Mouse (Mus musculus): ENCODE results near the gene Tmem270. TPM values are rescaled to one million over a fixed set of nuclear protein-coding genes. Genes with fewer than 3 reads are reported as not detected.

Gene Tmem270
- polyA plus RNA-seq, 1 experiment: not detected

DNA sequence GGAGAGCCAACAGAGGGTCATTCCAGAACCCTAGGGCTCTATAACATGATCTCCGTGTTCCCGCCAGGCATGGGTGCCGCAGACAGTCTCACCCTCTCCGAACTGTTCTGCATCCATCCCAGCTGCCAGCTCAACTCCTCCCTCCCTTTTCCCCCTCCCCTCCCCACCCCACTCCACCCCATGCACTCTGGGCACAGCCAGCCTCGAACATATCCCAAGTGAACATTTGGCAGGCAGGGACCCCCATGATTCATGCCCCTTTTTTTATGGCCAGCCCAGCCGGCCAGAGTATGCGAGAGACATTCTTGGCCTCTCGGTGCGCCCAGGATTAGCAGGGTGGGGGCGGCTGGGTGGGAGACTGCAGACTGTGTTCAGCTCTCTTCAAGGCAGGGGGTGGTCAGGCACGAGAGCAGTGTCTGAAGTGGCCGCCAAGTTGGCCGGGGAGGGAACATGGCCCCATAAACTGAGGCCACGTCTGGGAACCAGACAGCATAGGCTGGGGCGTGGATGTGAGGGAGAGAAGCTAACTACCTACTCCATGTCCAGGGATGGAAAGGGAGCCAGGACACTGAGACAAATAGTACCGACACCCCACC is 44.5 kb downstream of the Tmem270 start:
- H3K79me3 ChIP-seq (ENCODE audit: low read depth): no peaks in the 10 kb centered on the region

GRCm38 (mm10) chr5:134859193-134859592 is 47.3 kb downstream of the Tmem270 start:
- TF ChIP-seq USF1 (IDR thresholded peaks at IDR 0.05; ENCODE audit: low read depth) (no peak), MYOG (IDR thresholded peaks at IDR 0.05; ENCODE audit: control insufficient read depth, extremely low read depth, insufficient read length) (no peak), MAX (IDR thresholded peaks at IDR 0.05) (no peak), MYOD1 (IDR thresholded peaks at IDR 0.05; ENCODE audit: control insufficient read depth, insufficient read length, low read depth) (no peak), FOSL1 (IDR thresholded peaks at IDR 0.05; ENCODE audit: insufficient read depth, low read length, poor library complexity, severe bottlenecking) (no peak), CEBPB (IDR thresholded peaks at IDR 0.05; ENCODE audit: low read depth) (no peak), CTCF (IDR thresholded peaks at IDR 0.05; ENCODE audit: control insufficient read depth, insufficient read depth, insufficient read length) (no peak)
- H3K36me3 ChIP-seq (ENCODE audit: control insufficient read depth, insufficient read depth): no peaks in the 10 kb centered on the region
- no peak overlapping the region for H3K4me3 ChIP-seq (ENCODE audit: insufficient read depth, poor library complexity, severe bottlenecking)
- H3ac ChIP-seq (ENCODE audit: control insufficient read depth, insufficient read length, low read depth): no peak overlapping the region
- no peaks in the 10 kb centered on the region for H3K79me3 ChIP-seq (ENCODE audit: low read depth)
- peaks cover 38% of the 10 kb centered on the region for H3K27me3 ChIP-seq (ENCODE audit: control insufficient read depth, insufficient read depth, insufficient read length)
- no peaks in the 10 kb centered on the region for H3K79me2 ChIP-seq (ENCODE audit: control insufficient read depth, insufficient read depth)

More for the DNA sequence above, 44.5 kb downstream of the Tmem270 start:
- Histone ChIP-seq H3ac (ENCODE audit: control insufficient read depth, insufficient read length, low read depth) (no peak overlapping the region), H3K79me2 (ENCODE audit: control insufficient read depth, insufficient read depth) (no peaks in the 10 kb centered on the region), H3K36me3 (ENCODE audit: control insufficient read depth, insufficient read depth) (no peaks in the 10 kb centered on the region), H3K27me3 (ENCODE audit: control insufficient read depth, insufficient read depth, insufficient read length) (peaks cover 57% of the 10 kb centered on the region), H3K4me3 (ENCODE audit: insufficient read depth, poor library complexity, severe bottlenecking) (no peak overlapping the region)
- TF ChIP-seq MYOD1 (IDR thresholded peaks at IDR 0.05; ENCODE audit: control insufficient read depth, insufficient read length, low read depth): no peak
- TF ChIP-seq CEBPB (IDR thresholded peaks at IDR 0.05; ENCODE audit: low read depth): no peak
- no peak for TF ChIP-seq FOSL1 (IDR thresholded peaks at IDR 0.05; ENCODE audit: insufficient read depth, low read length, poor library complexity, severe bottlenecking)
- TF ChIP-seq MYOG (IDR thresholded peaks at IDR 0.05; ENCODE audit: control insufficient read depth, extremely low read depth, insufficient read length): no peak
- no peak for TF ChIP-seq CTCF (IDR thresholded peaks at IDR 0.05; ENCODE audit: control insufficient read depth, insufficient read depth, insufficient read length)
- TF ChIP-seq USF1 (IDR thresholded peaks at IDR 0.05; ENCODE audit: low read depth): no peak
- TF ChIP-seq MAX (IDR thresholded peaks at IDR 0.05): no peak

- TF ChIP-seq USF1 (IDR thresholded peaks at IDR 0.05; ENCODE audit: low read depth) (no peak), CEBPB (IDR thresholded peaks at IDR 0.05; ENCODE audit: low read depth) (no peak), MYOG (IDR thresholded peaks at IDR 0.05; ENCODE audit: control insufficient read depth, extremely low read depth, insufficient read length) (no peak), MYOD1 (IDR thresholded peaks at IDR 0.05; ENCODE audit: control insufficient read depth, insufficient read length, low read depth) (no peak), MAX (IDR thresholded peaks at IDR 0.05) (no peak), FOSL1 (IDR thresholded peaks at IDR 0.05; ENCODE audit: insufficient read depth, low read length, poor library complexity, severe bottlenecking) (no peak), CTCF (IDR thresholded peaks at IDR 0.05; ENCODE audit: control insufficient read depth, insufficient read depth, insufficient read length) (no peak)
- no peak overlapping the region for H3K4me3 ChIP-seq (ENCODE audit: insufficient read depth, poor library complexity, severe bottlenecking)
- no peak overlapping the region for H3ac ChIP-seq (ENCODE audit: control insufficient read depth, insufficient read length, low read depth)
- H3K79me3 ChIP-seq (ENCODE audit: low read depth): no peaks in the 10 kb centered on the region
- H3K79me2 ChIP-seq (ENCODE audit: control insufficient read depth, insufficient read depth): no peaks in the 10 kb centered on the region
- H3K36me3 ChIP-seq (ENCODE audit: control insufficient read depth, insufficient read depth): no peaks in the 10 kb centered on the region
- H3K27me3 ChIP-seq (ENCODE audit: control insufficient read depth, insufficient read depth, insufficient read length): peaks cover 30% of the 10 kb centered on the region
These were observed 48.2 kb downstream of the Tmem270 start for GRCm38 (mm10) chr5:134858378-134858777.

DNA sequence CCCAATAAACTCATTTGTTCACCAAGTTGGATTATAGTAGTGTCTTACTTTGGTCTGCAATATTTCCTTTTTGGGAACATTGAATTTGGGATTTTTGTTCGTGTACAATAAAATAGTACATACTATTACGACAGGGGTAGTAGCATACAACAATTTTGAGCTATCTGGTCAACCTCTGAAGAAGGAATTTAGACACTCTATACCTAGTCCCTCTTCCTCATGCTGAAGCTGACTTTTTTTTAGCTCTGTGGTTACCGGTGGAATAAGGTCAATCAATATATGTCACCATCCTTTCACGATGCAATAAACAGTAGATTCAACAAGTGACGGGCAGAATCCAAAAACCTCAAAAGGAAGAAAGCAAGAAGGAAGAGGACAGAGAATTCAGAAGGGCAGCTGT is 53.7 kb downstream of the Tmem270 start:
- Histone ChIP-seq H3K27me3 (ENCODE audit: control insufficient read depth, insufficient read depth, insufficient read length) (peaks cover 4% of the 10 kb centered on the region), H3K36me3 (ENCODE audit: control insufficient read depth, insufficient read depth) (no peaks in the 10 kb centered on the region)

More for the DNA sequence above, 53.7 kb downstream of the Tmem270 start:
- Histone ChIP-seq H3K79me3 (ENCODE audit: low read depth) (no peaks in the 10 kb centered on the region), H3K79me2 (ENCODE audit: control insufficient read depth, insufficient read depth) (no peaks in the 10 kb centered on the region), H3ac (ENCODE audit: control insufficient read depth, insufficient read length, low read depth) (no peak overlapping the region), H3K4me3 (ENCODE audit: insufficient read depth, poor library complexity, severe bottlenecking) (no peak overlapping the region)
- TF ChIP-seq USF1 (IDR thresholded peaks at IDR 0.05; ENCODE audit: low read depth): no peak
- no peak for TF ChIP-seq FOSL1 (IDR thresholded peaks at IDR 0.05; ENCODE audit: insufficient read depth, low read length, poor library complexity, severe bottlenecking)
- TF ChIP-seq MYOD1 (IDR thresholded peaks at IDR 0.05; ENCODE audit: control insufficient read depth, insufficient read length, low read depth): no peak
- no peak for TF ChIP-seq CEBPB (IDR thresholded peaks at IDR 0.05; ENCODE audit: low read depth)
- no peak for TF ChIP-seq CTCF (IDR thresholded peaks at IDR 0.05; ENCODE audit: control insufficient read depth, insufficient read depth, insufficient read length)
- TF ChIP-seq MAX (IDR thresholded peaks at IDR 0.05): no peak
- no peak for TF ChIP-seq MYOG (IDR thresholded peaks at IDR 0.05; ENCODE audit: control insufficient read depth, extremely low read depth, insufficient read length)

Other genes starting within 250 kb of the Tmem270 start
- gene Limk1, start 218.1 kb downstream of the Tmem270 start, polyA plus RNA-seq (2012; fragmentation: generic; extraction: Trizol): 32.2 TPM
- not detected for gene Eln, start 159.4 kb downstream of the Tmem270 start, polyA plus RNA-seq (2012; fragmentation: generic; extraction: Trizol)
- not detected for gene Cldn13, start 8.8 kb upstream of the Tmem270 start, polyA plus RNA-seq (2012; fragmentation: generic; extraction: Trizol)
- 4.3 TPM for gene Mettl27, start 25.6 kb upstream of the Tmem270 start, polyA plus RNA-seq (2012; fragmentation: generic; extraction: Trizol)
- 0.04 TPM for gene Cldn4, start 40.2 kb upstream of the Tmem270 start, polyA plus RNA-seq (2012; fragmentation: generic; extraction: Trizol)
- gene Cldn3, start 79.5 kb upstream of the Tmem270 start, polyA plus RNA-seq (2012; fragmentation: generic; extraction: Trizol): not detected
- 26.8 TPM for gene Abhd11, start 102.4 kb upstream of the Tmem270 start, polyA plus RNA-seq (2012; fragmentation: generic; extraction: Trizol)
- gene Stx1a, start 116.7 kb upstream of the Tmem270 start, polyA plus RNA-seq (2012; fragmentation: generic; extraction: Trizol): 5.3 TPM
- gene Dnajc30, start 157.5 kb upstream of the Tmem270 start, polyA plus RNA-seq (2012; fragmentation: generic; extraction: Trizol): 16.8 TPM
- gene Bud23, start 158.2 kb upstream of the Tmem270 start, polyA plus RNA-seq (2012; fragmentation: generic; extraction: Trizol): 63.8 TPM
- 3.5 TPM for gene Vps37d, start 171.5 kb upstream of the Tmem270 start, polyA plus RNA-seq (2012; fragmentation: generic; extraction: Trizol)
- not detected for gene Mlxipl, start 183.2 kb upstream of the Tmem270 start, polyA plus RNA-seq (2012; fragmentation: generic; extraction: Trizol)
- gene Tbl2, start 242.9 kb upstream of the Tmem270 start, polyA plus RNA-seq (2012; fragmentation: generic; extraction: Trizol): 17.0 TPM

Measured in C2C12 (cell line).